Mouse (Mus musculus): ENCODE data around the gene Araf. TPM values are rescaled to one million over a fixed set of nuclear protein-coding genes. Genes with fewer than 3 reads are reported as not detected.
"Not testable (repeated sequence)": the region's sequence is repeated elsewhere in the genome, so short reads cannot be mapped to it uniquely, and the experiment has no call there.

Gene Araf
- 10 to 100 TPM; 84.4 to 85.1 TPM for total RNA-seq (2021)

DNA sequence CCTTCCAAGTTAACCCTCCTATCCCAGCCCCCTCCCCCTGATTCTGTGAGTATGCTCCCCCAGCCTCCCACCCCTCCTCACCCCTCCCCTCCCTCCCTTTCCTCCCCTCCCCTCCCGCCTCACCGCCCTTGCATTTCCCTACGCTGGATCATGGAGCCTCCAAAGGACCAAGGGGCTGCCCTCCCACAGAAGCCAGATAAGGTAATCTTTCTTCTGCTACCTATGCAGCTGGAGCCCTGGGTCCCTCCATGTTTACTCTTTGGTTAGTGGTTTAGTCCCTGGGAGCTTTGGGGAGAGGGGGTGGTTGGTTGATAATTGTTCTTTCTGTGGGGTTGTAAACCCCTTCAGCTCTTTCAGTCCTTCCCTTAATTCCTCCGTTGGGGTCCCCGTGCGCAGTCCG, at the start of gene Araf:
Gene Araf (plus strand): TSS at position 134 of the 400 bp plus-strand sequence.
- intact Hi-C loops (cut with DNase I) = no loop called here

DNA sequence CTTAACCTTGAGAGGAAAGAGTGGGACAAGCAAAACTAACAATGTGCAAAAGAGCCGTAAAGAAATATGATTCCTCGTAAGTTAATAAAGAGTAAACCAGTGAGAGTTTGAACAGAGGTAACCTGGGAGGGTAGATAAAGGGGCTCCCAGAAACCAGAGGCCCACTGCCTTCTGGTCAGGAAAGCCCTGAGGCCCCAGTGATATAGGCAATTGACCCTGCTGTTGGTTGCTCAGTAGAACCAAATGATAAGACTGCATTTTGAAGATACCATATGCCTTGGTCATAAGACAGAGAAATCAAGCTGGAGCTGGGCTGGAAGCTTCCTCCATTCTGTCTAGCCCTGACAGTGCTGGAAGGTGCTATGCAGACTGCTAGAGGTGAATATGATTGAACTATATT, 48.8 kb upstream of the Araf start:
- DNase-seq = no peak
- intact Hi-C loops (cut with DNase I) = no loop called here

More for the DNA sequence above, at the start of gene Araf:
- DNase-seq = no peak

DNA sequence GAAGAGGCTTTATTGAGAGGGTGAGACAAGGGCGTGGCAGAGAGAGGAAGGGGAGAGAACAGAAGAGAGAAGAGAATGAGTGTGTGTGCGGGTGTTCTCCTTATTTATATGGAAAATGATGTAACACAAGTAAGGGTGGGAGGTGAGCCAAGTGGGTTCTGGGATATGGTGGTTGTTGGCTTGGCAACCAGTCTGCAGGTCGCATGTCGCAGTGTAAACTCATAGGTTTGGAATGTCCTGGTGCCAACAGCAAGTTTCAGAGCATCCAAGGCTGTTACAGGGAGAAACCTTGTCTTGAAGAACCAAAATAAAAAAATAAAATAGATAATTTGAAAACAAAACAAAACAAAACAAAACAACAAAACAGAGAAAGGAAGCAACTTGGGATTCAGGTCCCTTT, 36.4 kb upstream of the Araf start:
- no peak for DNase-seq
- intact Hi-C loops (cut with DNase I) = no loop called here

DNA sequence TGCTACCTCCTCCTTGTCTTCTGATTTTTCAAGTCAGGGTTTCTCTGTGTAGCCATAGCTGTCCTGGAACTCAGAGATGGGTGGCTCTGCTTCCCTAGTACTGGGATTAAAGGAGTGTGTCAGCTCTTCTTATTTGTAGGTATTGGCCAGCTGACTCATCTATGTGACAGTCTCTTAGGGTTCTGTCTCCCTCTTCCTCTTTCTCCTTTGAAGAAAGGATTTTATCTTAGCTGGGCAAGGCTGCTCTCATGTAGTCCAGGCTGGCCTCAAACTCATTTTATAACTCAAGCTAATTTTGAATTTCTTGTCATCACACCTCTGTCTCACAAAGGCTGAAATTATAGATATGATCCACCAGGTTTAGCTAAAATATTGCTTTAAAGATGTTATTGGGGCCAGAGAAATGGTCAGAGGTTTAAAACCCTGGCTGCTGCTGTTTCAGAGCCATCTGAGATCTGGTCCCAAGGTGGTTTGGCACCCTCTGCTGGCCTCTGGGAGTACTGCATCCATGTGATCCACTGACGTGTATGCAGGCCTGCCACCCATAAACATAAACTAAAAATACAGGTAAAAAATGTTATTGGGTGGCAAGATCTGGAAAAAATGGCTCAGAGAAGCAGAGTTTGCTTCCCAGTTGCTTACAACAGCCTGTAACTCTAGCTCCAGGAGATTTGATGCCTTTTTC, 26.8 kb upstream of the Araf start:
- intact Hi-C loops (cut with DNase I) = loop anchor here (1.0 kb wide), 2 partner anchors 109 to 113 kb away; partner anchors contain the start of gene Uba1
- peak; percentile 86 to 89 for DNase-seq

DNA sequence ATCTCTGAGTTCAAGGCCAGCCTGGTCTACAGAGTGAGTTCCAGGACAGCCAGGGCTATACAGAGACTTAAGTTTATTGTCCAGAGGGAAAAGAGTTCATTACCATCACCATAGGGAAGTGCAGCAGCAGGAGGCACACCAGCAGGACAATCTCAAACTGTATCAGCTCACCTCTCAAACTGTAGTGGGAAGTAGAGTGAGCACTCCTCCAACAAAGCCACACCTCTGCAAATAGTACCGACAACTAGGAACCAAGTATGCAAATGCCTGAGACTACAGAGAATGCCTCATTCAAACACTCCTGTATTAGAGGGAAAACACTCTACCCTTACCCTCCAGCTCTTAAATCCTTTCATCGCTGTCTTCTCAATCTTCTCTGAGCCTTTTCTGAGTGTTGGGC, 25.9 kb upstream of the Araf start:
- no peak for DNase-seq
- intact Hi-C loops (cut with DNase I) = loop anchor here (1.0 kb wide), 2 partner anchors 109 to 113 kb away; partner anchors contain the start of gene Uba1

DNA sequence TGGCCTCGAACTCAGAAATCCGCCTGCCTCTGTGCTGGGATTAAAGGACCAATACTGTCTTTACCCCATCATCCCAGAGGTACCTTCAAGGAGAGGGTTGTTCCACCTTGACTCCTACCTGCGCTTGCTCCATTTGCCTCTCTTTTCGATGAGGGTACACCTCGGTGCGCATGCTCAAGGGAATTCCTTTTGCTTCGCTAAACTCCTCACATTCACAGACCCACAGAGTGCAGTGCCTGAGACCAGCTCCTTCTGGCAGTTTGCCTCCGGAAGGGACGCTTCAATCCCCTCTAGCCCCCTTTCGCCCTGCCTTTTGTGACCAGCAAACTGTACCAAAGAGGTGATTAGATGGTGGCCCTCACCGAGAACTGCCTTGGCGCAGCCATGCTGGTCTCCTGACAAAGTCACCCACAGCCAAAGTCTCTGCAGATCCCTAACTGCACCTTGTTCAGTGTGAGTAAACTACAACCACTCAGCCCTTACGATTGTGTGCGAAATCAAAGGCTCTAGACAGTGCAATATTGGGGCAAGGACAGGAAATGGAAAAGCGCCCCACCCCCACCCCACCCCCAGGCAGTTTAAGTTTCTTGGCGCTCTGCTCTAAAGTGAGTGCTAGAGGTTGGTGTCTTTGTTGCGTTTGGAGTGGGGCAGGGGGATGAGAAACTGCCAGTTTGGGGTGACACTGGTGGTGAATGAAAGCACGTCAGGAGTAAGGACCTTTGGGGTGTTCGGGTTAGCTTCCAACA, 22.2 kb upstream of the Araf start:
- intact Hi-C loops (cut with DNase I) = no loop called here
- no peak for DNase-seq

DNA sequence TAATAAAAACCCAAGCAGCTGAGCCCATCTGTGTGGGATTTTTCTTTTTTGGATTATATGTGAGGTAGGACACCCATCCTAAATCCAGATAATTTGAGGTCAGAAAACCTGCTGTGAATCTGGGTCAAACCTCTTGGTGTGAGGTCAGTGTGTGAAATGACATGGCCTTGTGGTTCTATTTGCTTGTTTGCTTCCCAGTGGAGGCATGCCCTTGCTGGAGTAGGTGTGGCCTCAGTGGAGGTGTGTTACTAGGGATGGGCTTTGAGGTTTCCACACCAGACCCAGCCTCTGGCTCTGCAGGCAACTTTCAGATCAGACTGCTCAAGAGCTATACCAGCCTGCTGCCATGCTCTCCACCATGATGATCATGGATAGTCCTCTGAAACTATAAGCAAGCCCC, 20.0 kb upstream of the Araf start:
- intact Hi-C loops (cut with DNase I) = no loop called here
- DNase-seq = no peak

DNA sequence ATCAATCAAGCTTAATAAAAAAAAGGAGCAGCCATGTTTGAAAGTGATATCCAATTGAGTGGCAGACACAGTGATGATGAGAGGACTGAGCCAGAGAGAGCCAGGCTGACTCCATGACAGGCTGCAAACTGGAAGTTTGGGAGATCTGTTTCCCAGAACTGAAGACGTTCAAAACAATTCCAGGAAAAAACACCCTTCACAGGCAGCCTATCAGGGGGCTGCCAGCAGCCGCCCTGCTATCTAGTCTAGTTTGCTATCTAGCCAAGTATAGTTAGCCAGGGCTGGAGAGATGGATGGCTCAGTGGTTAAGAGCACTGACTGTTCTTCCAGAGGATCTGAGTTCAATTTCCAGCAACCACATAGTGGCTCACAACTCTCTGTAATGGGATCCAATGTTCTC, 10.3 kb upstream of the Araf start:
- no peak for DNase-seq
- intact Hi-C loops (cut with DNase I) = no loop called here

DNA sequence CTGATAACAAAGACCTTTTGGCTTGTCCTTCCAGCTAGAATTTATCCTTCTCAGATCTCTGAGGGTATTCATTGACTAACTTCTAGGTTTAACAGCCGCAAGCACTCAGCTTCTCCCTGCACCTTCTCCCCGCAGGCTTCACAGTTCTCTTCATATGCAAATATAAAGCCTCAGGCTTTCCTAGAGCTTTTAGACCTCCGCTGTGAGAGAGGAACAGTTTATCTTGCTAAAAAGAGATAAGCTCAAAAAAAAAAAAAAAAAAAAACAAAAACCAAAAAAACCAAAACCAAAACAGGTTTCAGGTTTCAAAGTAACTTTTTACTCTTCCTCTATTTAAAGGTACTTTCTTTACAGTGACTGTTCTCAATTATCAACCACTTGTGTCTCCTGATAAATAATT, 5.2 kb upstream of the Araf start:
- DNase-seq = no peak
- intact Hi-C loops (cut with DNase I) = no loop called here

DNA sequence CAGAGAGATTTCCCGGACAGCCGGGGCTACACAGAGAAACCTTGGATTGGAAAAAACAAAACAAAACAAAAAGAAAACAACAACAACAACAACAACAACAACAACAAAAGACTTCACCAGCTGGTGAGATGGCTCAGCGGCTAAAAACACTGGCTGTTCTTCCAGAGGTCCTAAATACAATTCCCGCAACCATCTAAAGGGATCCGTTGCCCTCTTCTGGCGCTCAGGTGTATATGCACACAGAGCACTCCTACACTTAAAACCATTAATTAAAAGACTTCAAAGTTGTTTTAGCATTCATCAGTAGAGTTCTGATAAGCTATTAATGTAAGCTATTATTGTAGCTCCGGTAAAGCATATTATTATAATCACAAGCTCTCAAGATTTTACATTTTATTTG, 4.4 kb upstream of the Araf start:
- no peak for DNase-seq
- intact Hi-C loops (cut with DNase I) = no loop called here

DNA sequence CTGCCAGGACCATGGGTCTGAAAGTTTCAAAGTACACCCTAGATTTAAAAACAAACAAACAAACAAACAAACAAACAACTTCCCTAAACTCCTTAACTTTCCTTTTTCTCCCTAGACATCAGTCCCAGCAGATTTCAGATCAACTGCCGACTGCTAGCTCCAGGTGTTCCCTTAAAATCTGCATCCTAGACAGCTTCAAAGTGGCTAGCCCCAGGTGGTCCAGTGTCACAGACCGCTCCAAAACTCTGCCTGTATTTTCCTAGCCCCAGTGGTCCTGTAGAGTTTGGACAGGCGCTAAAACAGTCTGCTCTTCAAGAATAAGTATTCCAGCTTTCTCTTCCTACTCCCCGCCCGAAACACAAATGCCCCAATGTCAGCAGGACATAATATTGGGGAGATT, 3.4 kb upstream of the Araf start:
- no peak for DNase-seq
- intact Hi-C loops (cut with DNase I) = no loop called here

DNA sequence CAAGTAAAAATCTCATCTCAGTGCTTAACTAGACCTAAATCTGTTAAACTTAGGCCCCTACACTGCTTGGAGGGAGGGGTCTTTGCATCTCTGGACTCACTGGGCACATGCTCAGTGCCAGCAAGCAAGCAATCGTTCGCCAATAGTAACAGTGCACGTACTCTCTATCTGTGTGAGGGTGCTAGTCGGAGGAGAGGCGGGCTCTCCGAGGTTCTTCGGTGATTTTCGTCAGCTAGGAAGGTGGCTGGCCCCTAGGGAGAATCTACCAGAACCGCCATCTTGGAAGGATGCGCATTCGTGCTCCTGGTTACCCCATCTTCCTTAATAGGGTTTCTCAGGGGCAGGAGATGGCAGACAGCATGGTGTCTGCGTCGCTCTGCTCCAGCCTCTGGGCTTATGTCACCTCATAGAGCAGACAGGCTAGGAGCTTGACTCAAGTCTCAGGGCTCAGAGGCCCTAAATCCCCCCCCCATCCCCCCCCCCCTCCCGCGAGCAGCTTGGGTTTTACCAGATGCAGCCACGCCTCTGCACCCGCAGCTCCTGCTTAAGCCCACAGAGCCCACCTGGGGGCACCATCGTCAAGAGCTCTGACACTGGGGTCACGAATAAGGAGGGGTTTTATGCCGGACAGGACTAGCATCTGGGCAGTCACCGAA, 655 bp downstream of the Araf start:
- peak; percentile 70 to 71 for DNase-seq
- intact Hi-C loops (cut with DNase I) = no loop called here

DNA sequence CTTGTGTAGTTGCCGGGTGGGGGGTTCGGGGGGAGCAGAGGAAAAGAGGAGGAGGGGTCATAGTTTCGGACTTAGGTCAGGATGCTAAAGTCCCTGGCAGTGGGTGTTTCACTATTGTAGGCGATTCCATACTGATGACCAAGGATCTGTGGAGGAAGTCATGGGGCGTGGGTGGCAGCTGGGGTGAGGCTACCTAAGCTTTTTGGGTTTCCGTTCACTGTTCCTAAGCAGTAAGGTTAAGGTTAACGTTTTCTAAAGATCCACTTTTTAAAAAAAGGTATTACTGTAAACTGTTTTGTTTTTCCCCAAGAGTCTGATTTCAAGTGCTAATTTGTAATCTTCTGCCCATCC, 1.2 kb downstream of the Araf start:
- DNase-seq = no peak
- intact Hi-C loops (cut with DNase I) = no loop called here

DNA sequence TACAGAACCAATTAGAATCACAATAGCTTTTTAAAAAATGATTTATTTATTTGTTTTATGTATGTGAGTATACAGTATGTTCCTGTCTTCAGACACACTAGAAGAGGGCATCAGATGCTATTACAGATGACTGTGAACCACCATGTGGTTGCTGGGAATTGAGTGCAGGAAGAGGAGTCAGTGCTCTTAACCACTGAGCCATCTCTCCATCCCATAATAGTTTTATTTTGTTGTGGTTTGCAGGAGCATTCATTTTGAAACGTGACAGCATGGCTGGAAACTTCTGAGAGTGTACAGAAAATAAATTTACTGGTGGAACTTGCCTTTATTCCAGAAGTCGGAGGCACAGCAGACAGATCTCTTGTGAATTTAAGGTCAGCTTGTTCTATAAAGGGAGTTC, 3.8 kb downstream of the Araf start:
- DNase-seq = no peak
- intact Hi-C loops (cut with DNase I) = no loop called here

DNA sequence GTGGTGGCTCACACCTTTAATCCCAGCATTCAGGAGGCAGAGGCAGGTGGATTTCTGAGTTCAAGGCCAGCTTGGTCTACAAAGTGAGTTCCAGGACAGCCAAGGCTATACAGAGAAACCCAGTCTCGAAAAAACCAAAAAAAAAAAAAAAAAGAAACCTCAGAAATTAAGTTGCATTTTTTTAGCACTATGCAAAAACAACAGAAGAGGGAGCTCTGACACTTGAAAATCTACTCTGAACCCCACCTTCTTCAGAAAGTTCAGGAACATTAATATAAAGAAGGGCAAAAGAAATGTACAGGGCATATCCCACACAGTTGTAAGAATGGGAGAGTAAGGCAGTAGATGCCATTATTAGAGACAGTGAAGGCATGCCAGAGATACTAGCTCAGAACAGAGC, 6.7 kb downstream of the Araf start:
- intact Hi-C loops (cut with DNase I) = not testable (repeated sequence)
- DNase-seq = peak in 1 of 2 experiments; percentile 17

DNA sequence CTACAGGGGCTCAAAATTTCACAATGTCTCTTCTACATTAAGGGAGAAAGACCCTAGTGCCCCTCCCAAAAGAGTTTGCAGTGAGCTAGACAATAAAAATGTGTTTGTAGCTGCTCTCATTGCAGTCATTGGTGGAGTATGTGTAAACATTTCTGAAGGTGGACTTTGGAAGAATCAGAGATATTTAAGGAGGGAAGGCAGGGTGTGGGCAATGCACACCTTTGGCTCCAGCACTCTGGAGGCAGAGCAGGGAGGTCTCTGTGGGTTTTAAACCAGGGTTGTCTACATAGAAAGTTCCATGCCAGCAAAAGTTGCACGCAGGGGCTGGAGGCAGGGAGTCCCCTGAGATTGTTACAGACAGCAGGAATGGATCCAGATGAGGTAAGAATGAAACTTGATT, 8.7 kb downstream of the Araf start:
- intact Hi-C loops (cut with DNase I) = no loop called here
- DNase-seq = no peak

DNA sequence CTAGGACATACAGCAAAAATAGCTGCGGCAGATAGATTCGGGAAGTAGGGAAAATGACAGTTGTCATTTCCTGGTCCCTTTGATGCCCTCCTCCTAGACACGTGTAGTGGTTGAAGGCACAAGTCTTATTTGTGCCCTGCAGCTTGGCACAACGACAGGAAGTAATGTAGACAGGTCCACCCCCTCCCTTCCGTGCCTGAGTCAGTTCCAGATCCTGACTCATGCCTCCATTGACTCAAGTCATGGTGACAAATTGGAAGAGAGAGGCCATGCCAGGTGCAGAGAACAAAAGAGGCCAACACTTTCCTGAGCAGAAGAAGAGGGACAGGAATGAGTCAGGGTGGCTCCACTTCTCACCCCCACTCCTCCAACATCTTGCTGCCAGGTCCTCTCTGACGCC, 19.4 kb downstream of the Araf start:
- peak in 1 of 2 experiments; percentile 4 for DNase-seq
- intact Hi-C loops (cut with DNase I) = no loop called here

DNA sequence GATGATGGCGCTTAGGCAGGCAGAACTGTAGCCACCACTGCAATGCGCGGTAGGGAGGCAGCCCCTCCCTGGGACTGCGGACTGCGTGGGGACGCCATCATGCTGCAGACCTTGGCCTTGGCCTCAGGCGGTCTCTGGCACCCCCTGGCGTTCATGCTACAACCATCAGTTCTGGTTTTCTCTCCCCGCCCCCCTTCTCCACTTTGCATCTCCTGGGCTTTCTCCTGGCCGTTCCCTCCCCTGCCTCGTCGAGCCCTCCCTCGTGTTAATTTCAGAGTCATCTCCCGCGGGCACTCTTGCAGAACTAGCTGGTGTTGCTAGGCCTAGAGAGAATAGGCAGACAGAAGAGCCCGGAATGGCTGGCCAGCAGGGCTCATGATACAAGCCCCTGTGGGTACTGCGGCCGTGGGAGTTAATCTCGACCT, 21.6 kb downstream of the Araf start:
- DNase-seq = peak; percentile 84 to 90
- intact Hi-C loops (cut with DNase I) = loop anchor here (1.0 kb wide), 1 partner anchor 157 kb away; no protein-coding TSS in a partner anchor

DNA sequence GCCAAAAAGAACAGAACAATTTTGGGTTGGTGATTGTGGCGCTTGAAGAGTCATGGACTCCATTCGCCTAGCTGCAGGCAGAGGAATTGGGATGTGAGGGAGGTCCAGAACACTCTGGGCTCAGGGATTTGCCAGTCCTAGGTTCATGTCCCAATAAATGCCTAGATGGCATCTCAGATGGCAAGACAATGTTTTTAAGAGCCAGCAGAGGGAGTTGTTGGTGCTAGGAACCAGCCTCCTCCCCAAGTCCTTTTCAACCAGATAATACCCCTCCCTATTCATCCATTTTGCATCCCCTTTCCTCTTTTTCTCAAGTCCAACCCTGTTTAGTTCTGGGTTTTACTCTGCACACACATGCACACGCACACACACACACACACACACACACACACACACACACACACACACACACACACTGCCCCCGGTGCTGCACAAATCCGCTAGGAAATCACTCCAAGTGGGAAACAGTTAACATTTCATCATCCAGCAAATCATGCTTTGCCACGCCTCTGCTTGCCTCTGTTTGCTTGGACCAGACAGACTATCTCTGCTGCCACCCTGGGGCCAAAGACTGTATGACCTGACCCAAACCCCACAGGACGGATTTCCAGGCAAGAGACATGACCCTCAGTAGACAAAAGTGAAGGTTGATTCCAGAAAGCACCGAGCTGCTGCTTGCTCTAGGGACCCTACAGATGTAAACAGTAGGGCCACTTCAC, 22.3 kb downstream of the Araf start:
- peak; percentile 63 to 74 for DNase-seq
- intact Hi-C loops (cut with DNase I) = loop anchor here (1.0 kb wide), 1 partner anchor 158 kb away; no protein-coding TSS in a partner anchor

DNA sequence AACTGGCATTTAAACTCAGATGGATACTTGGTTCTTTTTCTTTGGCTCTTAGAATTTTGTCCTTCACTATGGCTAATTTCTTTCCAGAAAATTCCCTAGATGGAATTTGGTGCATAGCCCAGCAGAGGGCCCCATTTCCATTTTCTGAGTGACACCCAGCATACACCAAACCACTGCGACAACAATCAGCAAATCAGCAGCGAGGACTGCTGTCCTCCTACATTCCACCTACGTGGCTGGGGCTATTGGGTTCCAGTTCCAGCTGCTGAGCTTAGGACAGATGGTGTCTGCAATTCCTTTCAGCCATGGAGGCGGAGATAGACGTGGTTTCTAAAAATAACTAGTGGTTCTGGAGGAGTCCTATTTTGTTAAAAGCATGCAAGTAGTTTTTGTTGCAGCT, 31.3 kb downstream of the Araf start:
- peak; percentile 69 to 72 for DNase-seq
- intact Hi-C loops (cut with DNase I) = loop anchor here (1.0 kb wide), 1 partner anchor 117 kb away; no protein-coding TSS in a partner anchor

DNA sequence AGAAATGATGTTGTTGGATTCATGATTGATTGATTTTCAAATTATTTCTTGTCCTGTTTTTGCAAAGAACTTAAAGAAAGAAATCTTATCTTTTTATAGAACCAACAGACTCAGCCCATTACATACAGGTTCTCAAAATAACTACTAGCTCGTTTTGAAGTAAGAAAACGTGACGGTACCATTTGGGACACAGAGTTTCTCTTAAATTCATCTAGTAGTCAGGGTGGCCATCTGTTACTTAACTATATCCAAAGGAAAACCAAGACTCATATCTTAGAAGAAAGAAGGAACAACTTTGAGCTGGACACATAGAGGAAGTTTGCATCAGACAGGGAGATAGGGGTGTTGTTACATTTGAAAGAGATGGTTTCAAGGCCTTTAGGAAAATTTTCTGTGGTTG, 49.6 kb downstream of the Araf start:
- no peak for DNase-seq
- intact Hi-C loops (cut with DNase I) = loop anchor here (5.0 kb wide), 1 partner anchor 100 kb away; no protein-coding TSS in a partner anchor

Measured in heart, postnatal 10 days (tissue).